Mouse (Mus musculus): ENCODE results near the gene Ubald1.

The Ubald1 gene

GRCm38 (mm10) chr16:4897146-4897730, 17.1 kb upstream of the Ubald1 start:
- peak; percentile 39 for DNase-seq

- DNase-seq: no peak
Observed at GRCm38 (mm10) chr16:4896249-4897027, 16.3 kb upstream of the Ubald1 start.

GRCm38 (mm10) chr16:4894201-4894908, 14.2 kb upstream of the Ubald1 start:
- no peak for DNase-seq

GRCm38 (mm10) chr16:4892171-4892570, 12.1 kb upstream of the Ubald1 start:
- DNase-seq: no peak

GRCm38 (mm10) chr16:4890201-4890709, 10.1 kb upstream of the Ubald1 start:
- DNase-seq: no peak

GRCm38 (mm10) chr16:4886690-4887020, 6.5 kb upstream of the Ubald1 start:
- no peak for DNase-seq

- DNase-seq: peak; percentile 90
Observed at GRCm38 (mm10) chr16:4885760-4886689, 5.9 kb upstream of the Ubald1 start, which contains the start of gene Mgrn1. Gene Mgrn1, plus strand, starts transcription at chr16:4886249.

- no peak for DNase-seq
Observed at GRCm38 (mm10) chr16:4884930-4885329, 4.8 kb upstream of the Ubald1 start.

GRCm38 (mm10) chr16:4881400-4882351, 1.6 kb upstream of the Ubald1 start:
- no peak for DNase-seq

GRCm38 (mm10) chr16:4879708-4880124, 399 bp downstream of the Ubald1 start:
- peak; percentile 92 for DNase-seq

GRCm38 (mm10) chr16:4879101-4879707, 911 bp downstream of the Ubald1 start:
- peak; percentile 68 for DNase-seq

- peak; percentile 78 for DNase-seq
Observed at GRCm38 (mm10) chr16:4878192-4878885, 1.8 kb downstream of the Ubald1 start.

GRCm38 (mm10) chr16:4877701-4878100, 2.4 kb downstream of the Ubald1 start:
- DNase-seq: no peak

GRCm38 (mm10) chr16:4877195-4877594, 2.9 kb downstream of the Ubald1 start:
- DNase-seq: peak; percentile 26

GRCm38 (mm10) chr16:4876033-4876680, 4.0 kb downstream of the Ubald1 start:
- peak; percentile 42 for DNase-seq

GRCm38 (mm10) chr16:4875198-4876032, 4.7 kb downstream of the Ubald1 start:
- DNase-seq: peak; percentile 45

- peak; percentile 30 for DNase-seq
Observed at GRCm38 (mm10) chr16:4871926-4872325, 8.2 kb downstream of the Ubald1 start.

GRCm38 (mm10) chr16:4870490-4870889, 9.6 kb downstream of the Ubald1 start:
- DNase-seq: no peak
